Mouse (Mus musculus): ENCODE results near the gene Zbtb24. TPM values are rescaled to one million over a fixed set of nuclear protein-coding genes. Genes with fewer than 3 reads are reported as not detected.

Gene Zbtb24
- polyA plus RNA-seq, 1 experiment from 2014 or later = 20.1 TPM

GRCm38 (mm10) chr10:41473782-41474468 is 23.7 kb downstream of the Zbtb24 start:
- DNase-seq (ENCODE audit: low spot score) (no peak), ATAC-seq (ENCODE audit: insufficient read depth, low FRiP score, low TSS enrichment) (no peak)
- no peaks in the 10 kb centered on the region for H3K9me3 ChIP-seq (ENCODE audit: control insufficient read depth, low read length)
- H3K27ac ChIP-seq (ENCODE audit: low read depth, low read length) = no peak overlapping the region
- H3K27me3 ChIP-seq (ENCODE audit: control insufficient read depth, insufficient read depth, low read length) = no peaks in the 10 kb centered on the region
- H3K4me3 ChIP-seq (ENCODE audit: low read depth, low read length) = no peak overlapping the region
- H3K4me1 ChIP-seq (ENCODE audit: control insufficient read depth, insufficient read depth, low read length) = peaks cover 12% of the 10 kb centered on the region
- WGBS = 85% methylated on average over 6 of the region's 6 CpGs
- no peak overlapping the region for H3K9ac ChIP-seq (ENCODE audit: low read length)
- no peaks in the 10 kb centered on the region for H3K36me3 ChIP-seq (ENCODE audit: control insufficient read depth, insufficient read depth, low read length)
- no peak overlapping the region for H3K4me2 ChIP-seq (ENCODE audit: low read depth)

- Histone ChIP-seq H3K36me3 (ENCODE audit: control insufficient read depth, insufficient read depth, low read length) (peaks cover 2% of the 10 kb centered on the region; the same call in 1 of the 2 replicates), H3K9me3 (ENCODE audit: control insufficient read depth, low read length) (no peaks in the 10 kb centered on the region), H3K27ac (ENCODE audit: low read depth, low read length) (no peak overlapping the region), H3K27me3 (ENCODE audit: control insufficient read depth, insufficient read depth, low read length) (no peaks in the 10 kb centered on the region), H3K4me1 (ENCODE audit: control insufficient read depth, insufficient read depth, low read length) (peaks cover 12% of the 10 kb centered on the region), H3K9ac (ENCODE audit: low read length) (no peak overlapping the region), H3K4me2 (ENCODE audit: low read depth) (no peak overlapping the region), H3K4me3 (ENCODE audit: low read depth, low read length) (no peak overlapping the region)
- no peak for ATAC-seq (ENCODE audit: insufficient read depth, low FRiP score, low TSS enrichment)
- 69% methylated on average over 1 of the region's 1 CpGs for WGBS
- DNase-seq (ENCODE audit: low spot score) = no peak
Observed at GRCm38 (mm10) chr10:41474981-41475391, 24.8 kb downstream of the Zbtb24 start.

GRCm38 (mm10) chr10:41476171-41477017 is 26.2 kb downstream of the Zbtb24 start, which contains the start of gene Mical1:
TSS of gene Mical1 (plus strand) at chr10:41476314.
- peaks cover 2% of the 10 kb centered on the region; the same call in 1 of the 2 replicates for H3K36me3 ChIP-seq (ENCODE audit: control insufficient read depth, insufficient read depth, low read length)
- no peaks in the 10 kb centered on the region for H3K27me3 ChIP-seq (ENCODE audit: control insufficient read depth, insufficient read depth, low read length)
- ATAC-seq (ENCODE audit: insufficient read depth, low FRiP score, low TSS enrichment) = peak; percentile 57
- peak within 1 kb of the TSS; percentile 90 for H3K4me2 ChIP-seq (ENCODE audit: low read depth)
- no peaks in the 10 kb centered on the region for H3K9me3 ChIP-seq (ENCODE audit: control insufficient read depth, low read length)
- peak; percentile 75 for DNase-seq (ENCODE audit: low spot score)
- WGBS = under 1% methylated on average over 35 of the region's 35 CpGs
- peaks cover 12% of the 10 kb centered on the region for H3K4me1 ChIP-seq (ENCODE audit: control insufficient read depth, insufficient read depth, low read length)
- peak within 1 kb of the TSS; percentile 64 for H3K4me3 ChIP-seq (ENCODE audit: low read depth, low read length)
- peak within 1 kb of the TSS; percentile 80 for H3K27ac ChIP-seq (ENCODE audit: low read depth, low read length)
- peak within 1 kb of the TSS; percentile 78 for H3K9ac ChIP-seq (ENCODE audit: low read length)

GRCm38 (mm10) chr10:41477018-41477277 is 26.8 kb downstream of the Zbtb24 start:
- no peaks in the 10 kb centered on the region for H3K9me3 ChIP-seq (ENCODE audit: control insufficient read depth, low read length)
- peaks cover 12% of the 10 kb centered on the region for H3K4me1 ChIP-seq (ENCODE audit: control insufficient read depth, insufficient read depth, low read length)
- under 1% methylated on average over 9 of the region's 9 CpGs for WGBS
- peaks cover 2% of the 10 kb centered on the region; the same call in 1 of the 2 replicates for H3K36me3 ChIP-seq (ENCODE audit: control insufficient read depth, insufficient read depth, low read length)
- DNase-seq (ENCODE audit: low spot score) (peak; percentile 82), ATAC-seq (ENCODE audit: insufficient read depth, low FRiP score, low TSS enrichment) (no peak; the same call in 1 of the 2 replicates)
- peak overlapping the region; percentile 64 for H3K4me3 ChIP-seq (ENCODE audit: low read depth, low read length)
- peak overlapping the region; percentile 90 for H3K4me2 ChIP-seq (ENCODE audit: low read depth)
- H3K9ac ChIP-seq (ENCODE audit: low read length) = peak overlapping the region; percentile 78
- no peaks in the 10 kb centered on the region for H3K27me3 ChIP-seq (ENCODE audit: control insufficient read depth, insufficient read depth, low read length)
- peak overlapping the region; percentile 80 for H3K27ac ChIP-seq (ENCODE audit: low read depth, low read length)

DNA sequence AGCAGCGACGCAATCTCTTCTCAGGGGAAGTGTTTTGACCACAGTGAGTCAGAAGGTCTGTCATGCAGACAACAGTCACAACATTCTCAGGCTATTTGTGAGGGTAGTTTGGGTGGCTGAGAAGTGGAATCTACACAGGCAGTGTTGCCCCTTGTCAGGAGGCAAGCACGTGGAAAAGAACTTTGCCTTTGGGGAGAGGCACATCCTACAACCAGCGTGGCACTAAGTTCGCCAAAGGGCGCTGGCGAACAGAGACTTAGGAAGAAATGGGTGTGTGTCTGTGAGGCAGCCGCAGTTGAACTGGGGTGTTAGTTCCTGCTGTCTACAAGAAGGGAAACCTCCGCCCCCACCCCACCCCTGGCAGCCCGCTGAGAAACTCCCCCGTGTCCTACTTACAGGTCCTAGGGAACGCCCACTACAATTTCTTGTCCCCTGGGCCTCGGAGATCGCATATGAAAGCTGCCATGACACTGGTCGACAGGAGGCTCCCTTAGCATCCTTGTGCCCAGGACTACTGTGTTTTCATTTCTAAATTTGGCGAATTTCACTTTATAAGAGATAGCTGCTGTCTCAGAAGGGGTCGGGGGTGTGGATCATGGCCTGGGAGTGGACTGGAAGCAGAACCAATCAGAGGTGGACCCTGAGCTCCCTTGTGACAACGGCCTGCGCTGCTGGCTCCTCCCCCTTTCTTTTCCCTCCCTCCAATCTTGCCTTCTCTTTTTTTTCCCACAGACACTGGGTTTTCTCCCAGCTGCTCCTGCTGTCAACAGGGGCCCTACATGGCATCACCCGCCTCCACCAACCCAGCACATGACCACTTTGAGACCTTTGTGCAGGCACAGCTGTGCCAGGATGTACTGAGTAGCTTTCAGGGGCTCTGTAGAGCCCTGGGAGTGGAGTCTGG is 27.3 kb downstream of the Zbtb24 start:
- Histone ChIP-seq H3K4me1 (ENCODE audit: control insufficient read depth, insufficient read depth, low read length) (peaks cover 12% of the 10 kb centered on the region), H3K9me3 (ENCODE audit: control insufficient read depth, low read length) (no peaks in the 10 kb centered on the region), H3K4me2 (ENCODE audit: low read depth) (peak overlapping the region; percentile 90), H3K27me3 (ENCODE audit: control insufficient read depth, insufficient read depth, low read length) (no peaks in the 10 kb centered on the region), H3K36me3 (ENCODE audit: control insufficient read depth, insufficient read depth, low read length) (peaks cover 2% of the 10 kb centered on the region; the same call in 1 of the 2 replicates), H3K4me3 (ENCODE audit: low read depth, low read length) (peak overlapping the region; percentile 64), H3K9ac (ENCODE audit: low read length) (peak overlapping the region; percentile 78), H3K27ac (ENCODE audit: low read depth, low read length) (peak overlapping the region; percentile 80)
- ATAC-seq (ENCODE audit: insufficient read depth, low FRiP score, low TSS enrichment) = peak; percentile 74
- DNase-seq (ENCODE audit: low spot score) = peak; percentile 73
- 2% methylated on average over 20 of the region's 20 CpGs for WGBS

- H3K4me2 ChIP-seq (ENCODE audit: low read depth) = no peak overlapping the region
- H3K9ac ChIP-seq (ENCODE audit: low read length) = no peak overlapping the region
- no peaks in the 10 kb centered on the region for H3K27me3 ChIP-seq (ENCODE audit: control insufficient read depth, insufficient read depth, low read length)
- no peak overlapping the region for H3K4me3 ChIP-seq (ENCODE audit: low read depth, low read length)
- 86% methylated on average over 3 of the region's 3 CpGs for WGBS
- DNase-seq (ENCODE audit: low spot score) = no peak
- peaks cover 5% of the 10 kb centered on the region for H3K36me3 ChIP-seq (ENCODE audit: control insufficient read depth, insufficient read depth, low read length)
- H3K9me3 ChIP-seq (ENCODE audit: control insufficient read depth, low read length) = no peaks in the 10 kb centered on the region
- peaks cover 12% of the 10 kb centered on the region for H3K4me1 ChIP-seq (ENCODE audit: control insufficient read depth, insufficient read depth, low read length)
- ATAC-seq (ENCODE audit: insufficient read depth, low FRiP score, low TSS enrichment) = no peak
- no peak overlapping the region for H3K27ac ChIP-seq (ENCODE audit: low read depth, low read length)
Observed at GRCm38 (mm10) chr10:41479961-41480360, 29.8 kb downstream of the Zbtb24 start.

GRCm38 (mm10) chr10:41480938-41481880 is 31.0 kb downstream of the Zbtb24 start:
- Histone ChIP-seq H3K27me3 (ENCODE audit: control insufficient read depth, insufficient read depth, low read length) (no peaks in the 10 kb centered on the region), H3K9me3 (ENCODE audit: control insufficient read depth, low read length) (no peaks in the 10 kb centered on the region), H3K27ac (ENCODE audit: low read depth, low read length) (no peak overlapping the region), H3K4me2 (ENCODE audit: low read depth) (no peak overlapping the region), H3K9ac (ENCODE audit: low read length) (no peak overlapping the region), H3K4me1 (ENCODE audit: control insufficient read depth, insufficient read depth, low read length) (peaks cover 9% of the 10 kb centered on the region), H3K36me3 (ENCODE audit: control insufficient read depth, insufficient read depth, low read length) (peaks cover 11% of the 10 kb centered on the region), H3K4me3 (ENCODE audit: low read depth, low read length) (no peak overlapping the region)
- ATAC-seq (ENCODE audit: insufficient read depth, low FRiP score, low TSS enrichment) = no peak
- no peak for DNase-seq (ENCODE audit: low spot score)
- WGBS = 66% methylated on average over 33 of the region's 33 CpGs

Measured in neural tube, embryonic 11.5 days (tissue).